Mouse (Mus musculus): ENCODE data around the gene Eps8l3. TPM values are rescaled to one million over a fixed set of nuclear protein-coding genes. Genes with fewer than 3 reads are reported as not detected.

The Eps8l3 gene
- polyA plus RNA-seq, 1 experiment from 2014 or later = not detected

- H3K4me2 ChIP-seq = no peak overlapping the region
- no peak for ATAC-seq (ENCODE audit: low FRiP score, low read depth)
- no peak overlapping the region for H3K27ac ChIP-seq (replicated peaks)
- no peaks in the 10 kb centered on the region for H3K9me3 ChIP-seq
- no peaks in the 10 kb centered on the region for H3K36me3 ChIP-seq
- H3K9ac ChIP-seq = no peak overlapping the region
- no peaks in the 10 kb centered on the region for H3K27me3 ChIP-seq
- WGBS = 85% methylated on average over 15 of the region's 15 CpGs
- H3K4me3 ChIP-seq = no peak overlapping the region
- H3K4me1 ChIP-seq (replicated peaks) = 0 out of 2 replicates have a peak, but pooled peaks cover 3% of the 10 kb centered on the region
Observed at GRCm38 (mm10) chr3:107916674-107917073, 39.6 kb downstream of the Eps8l3 start.

GRCm38 (mm10) chr3:107917097-107917496 lies 40.1 kb downstream of the Eps8l3 start:
- H3K4me1 ChIP-seq (replicated peaks) = 0 out of 2 replicates have a peak, but pooled peaks cover 3% of the 10 kb centered on the region
- H3K4me2 ChIP-seq = no peak overlapping the region
- H3K9me3 ChIP-seq = no peaks in the 10 kb centered on the region
- H3K4me3 ChIP-seq = no peak overlapping the region
- 87% methylated on average over 3 of the region's 3 CpGs for WGBS
- ATAC-seq (ENCODE audit: low FRiP score, low read depth) = no peak
- H3K27ac ChIP-seq (replicated peaks) = no peak overlapping the region
- no peaks in the 10 kb centered on the region for H3K27me3 ChIP-seq
- H3K9ac ChIP-seq = no peak overlapping the region
- no peaks in the 10 kb centered on the region for H3K36me3 ChIP-seq

GRCm38 (mm10) chr3:107917783-107918408 lies 40.9 kb downstream of the Eps8l3 start:
- WGBS = 60% methylated on average over 7 of the region's 7 CpGs
- H3K27ac ChIP-seq (replicated peaks) = no peak overlapping the region
- no peak overlapping the region for H3K9ac ChIP-seq
- H3K36me3 ChIP-seq = no peaks in the 10 kb centered on the region
- no peaks in the 10 kb centered on the region for H3K27me3 ChIP-seq
- H3K4me1 ChIP-seq (replicated peaks) = 0 out of 2 replicates have a peak, but pooled peaks cover 3% of the 10 kb centered on the region
- H3K9me3 ChIP-seq = no peaks in the 10 kb centered on the region
- no peak for ATAC-seq (ENCODE audit: low FRiP score, low read depth)
- H3K4me3 ChIP-seq = no peak overlapping the region
- H3K4me2 ChIP-seq = no peak overlapping the region

- Histone ChIP-seq H3K27me3 (no peaks in the 10 kb centered on the region), H3K9me3 (no peaks in the 10 kb centered on the region), H3K4me3 (no peak overlapping the region), H3K27ac (replicated peaks) (no peak overlapping the region), H3K4me1 (replicated peaks) (0 out of 2 replicates have a peak, but pooled peaks cover 3% of the 10 kb centered on the region), H3K9ac (no peak overlapping the region), H3K4me2 (no peak overlapping the region), H3K36me3 (no peaks in the 10 kb centered on the region)
- ATAC-seq (ENCODE audit: low FRiP score, low read depth) = no peak
- 93% methylated on average over 5 of the region's 5 CpGs for WGBS
Observed at GRCm38 (mm10) chr3:107920348-107920747, 43.3 kb downstream of the Eps8l3 start.

GRCm38 (mm10) chr3:107925335-107925734 lies 48.3 kb downstream of the Eps8l3 start:
- Histone ChIP-seq H3K9ac (no peak overlapping the region), H3K4me1 (replicated peaks) (no peaks in the 10 kb centered on the region), H3K9me3 (no peaks in the 10 kb centered on the region), H3K27me3 (no peaks in the 10 kb centered on the region), H3K4me2 (no peak overlapping the region), H3K4me3 (no peak overlapping the region), H3K36me3 (no peaks in the 10 kb centered on the region), H3K27ac (replicated peaks) (no peak overlapping the region)
- no peak for ATAC-seq (ENCODE audit: low FRiP score, low read depth)
- 94% methylated on average over 3 of the region's 3 CpGs for WGBS

- WGBS = 60% methylated on average over 3 of the region's 3 CpGs
- H3K27ac ChIP-seq (replicated peaks) = no peak overlapping the region
Observed at GRCm38 (mm10) chr3:107927841-107928240, 50.8 kb downstream of the Eps8l3 start.

GRCm38 (mm10) chr3:107928691-107929090 lies 51.7 kb downstream of the Eps8l3 start:
- ATAC-seq (ENCODE audit: low FRiP score, low read depth) = no peak
- Histone ChIP-seq H3K4me3 (no peak overlapping the region), H3K9ac (no peak overlapping the region), H3K4me1 (replicated peaks) (peaks cover 15% of the 10 kb centered on the region), H3K9me3 (no peaks in the 10 kb centered on the region), H3K36me3 (no peaks in the 10 kb centered on the region), H3K27ac (replicated peaks) (no peak overlapping the region), H3K4me2 (no peak overlapping the region), H3K27me3 (no peaks in the 10 kb centered on the region)
- 86% methylated on average over 11 of the region's 11 CpGs for WGBS

More at GRCm38 (mm10) chr3:107927841-107928240, 50.8 kb downstream of the Eps8l3 start:
- Histone ChIP-seq H3K9me3 (no peaks in the 10 kb centered on the region), H3K27me3 (no peaks in the 10 kb centered on the region), H3K4me3 (no peak overlapping the region), H3K4me2 (no peak overlapping the region), H3K36me3 (no peaks in the 10 kb centered on the region), H3K4me1 (replicated peaks) (peaks cover 15% of the 10 kb centered on the region), H3K9ac (no peak overlapping the region)
- no peak for ATAC-seq (ENCODE audit: low FRiP score, low read depth)

GRCm38 (mm10) chr3:107929243-107929642 lies 52.2 kb downstream of the Eps8l3 start:
- Histone ChIP-seq H3K27ac (replicated peaks) (no peak overlapping the region), H3K4me2 (no peak overlapping the region), H3K9me3 (no peaks in the 10 kb centered on the region), H3K4me1 (replicated peaks) (peaks cover 15% of the 10 kb centered on the region), H3K4me3 (no peak overlapping the region), H3K27me3 (no peaks in the 10 kb centered on the region), H3K36me3 (no peaks in the 10 kb centered on the region), H3K9ac (no peak overlapping the region)
- no peak for ATAC-seq (ENCODE audit: low FRiP score, low read depth)
- 82% methylated on average over 4 of the region's 4 CpGs for WGBS

GRCm38 (mm10) chr3:107929731-107930130 lies 52.7 kb downstream of the Eps8l3 start:
- Histone ChIP-seq H3K9ac (no peak overlapping the region), H3K4me2 (no peak overlapping the region), H3K27ac (replicated peaks) (no peak overlapping the region), H3K36me3 (no peaks in the 10 kb centered on the region), H3K27me3 (no peaks in the 10 kb centered on the region), H3K9me3 (no peaks in the 10 kb centered on the region), H3K4me1 (replicated peaks) (peaks cover 15% of the 10 kb centered on the region), H3K4me3 (no peak overlapping the region)
- 84% methylated on average over 4 of the region's 4 CpGs for WGBS
- no peak for ATAC-seq (ENCODE audit: low FRiP score, low read depth)

- Histone ChIP-seq H3K27ac (replicated peaks) (peak overlapping the region; percentile 69), H3K9me3 (no peaks in the 10 kb centered on the region), H3K36me3 (no peaks in the 10 kb centered on the region), H3K4me3 (peak overlapping the region; percentile 26), H3K27me3 (no peaks in the 10 kb centered on the region; the same call in 1 of the 2 replicates), H3K4me2 (peak overlapping the region; percentile 48), H3K9ac (no peak overlapping the region), H3K4me1 (replicated peaks) (peaks cover 15% of the 10 kb centered on the region)
- 53% methylated on average over 2 of the region's 2 CpGs for WGBS
- no peak; the same call in 1 of the 2 replicates for ATAC-seq (ENCODE audit: low FRiP score, low read depth)
Observed at GRCm38 (mm10) chr3:107931134-107931533, 54.1 kb downstream of the Eps8l3 start.

- WGBS = 3% methylated on average over 10 of the region's 10 CpGs
- Histone ChIP-seq H3K4me3 (peak within 1 kb of the TSS; percentile 26), H3K4me2 (peak within 1 kb of the TSS; percentile 48), H3K36me3 (no peaks in the 10 kb centered on the region), H3K9me3 (no peaks in the 10 kb centered on the region), H3K4me1 (replicated peaks) (peaks cover 15% of the 10 kb centered on the region), H3K27me3 (no peaks in the 10 kb centered on the region; the same call in 1 of the 2 replicates), H3K9ac (no peak within 1 kb of the TSS), H3K27ac (replicated peaks) (peak within 1 kb of the TSS; percentile 69)
- ATAC-seq (ENCODE audit: low FRiP score, low read depth) = peak; percentile 97
Observed at GRCm38 (mm10) chr3:107931670-107932069, 54.6 kb downstream of the Eps8l3 start, which contains the start of gene Gstm7. Gene Gstm7, minus strand, starts transcription at chr3:107931817.

GRCm38 (mm10) chr3:107932128-107932527 lies 55.1 kb downstream of the Eps8l3 start:
- no peak overlapping the region for H3K4me2 ChIP-seq
- no peaks in the 10 kb centered on the region for H3K9me3 ChIP-seq
- no peaks in the 10 kb centered on the region; the same call in 1 of the 2 replicates for H3K27me3 ChIP-seq
- no peaks in the 10 kb centered on the region for H3K36me3 ChIP-seq
- H3K9ac ChIP-seq = no peak overlapping the region
- 66% methylated on average over 6 of the region's 6 CpGs for WGBS
- H3K4me3 ChIP-seq = no peak overlapping the region
- H3K27ac ChIP-seq (replicated peaks) = peak overlapping the region; percentile 52; the same call in 1 of the 2 replicates
- no peak for ATAC-seq (ENCODE audit: low FRiP score, low read depth)
- H3K4me1 ChIP-seq (replicated peaks) = peaks cover 15% of the 10 kb centered on the region

Measured in hindbrain, embryonic 15.5 days (tissue).